Mouse (Mus musculus): ENCODE measurements around the gene Pde4d. TPM values are rescaled to one million over a fixed set of nuclear protein-coding genes. Genes with fewer than 3 reads are reported as not detected.
A peak's percentile ranks its signal among the peaks of the same experiment; 100 is the strongest.

Gene Pde4d
- polyA plus RNA-seq, 1 experiment from 2014 or later = 3.4 TPM

DNA sequence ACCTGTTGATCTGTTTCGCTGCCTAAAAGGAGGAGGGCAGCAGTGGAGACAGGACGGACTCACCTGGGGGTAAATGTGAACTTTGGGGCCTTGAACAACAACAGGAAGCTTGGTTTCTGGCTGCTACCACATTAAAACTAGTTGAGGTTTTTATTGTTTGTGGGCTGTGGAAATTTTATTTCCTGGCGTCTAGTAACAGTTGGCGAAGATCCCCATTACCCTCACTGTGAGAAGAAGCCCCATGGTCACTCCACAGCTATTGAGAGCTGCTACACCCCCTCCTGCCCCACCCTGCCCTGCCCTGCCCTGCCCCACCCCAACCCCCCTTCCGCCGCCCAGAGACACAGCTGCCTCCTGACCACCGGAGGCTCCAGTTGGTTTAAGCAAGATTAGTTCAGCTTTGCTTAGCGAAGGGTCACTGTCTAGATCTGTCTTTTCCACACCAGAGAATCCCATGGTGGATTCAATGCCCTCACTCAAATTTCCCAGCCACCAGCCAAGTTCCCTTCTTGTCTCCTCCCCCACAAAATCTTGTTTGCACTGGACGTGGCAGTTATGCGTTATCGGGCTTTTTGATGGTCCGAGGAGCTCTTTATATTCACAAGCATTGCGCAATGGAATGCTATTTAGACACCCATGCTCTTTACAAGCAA, 780.7 kb downstream of the Pde4d start:
- ATAC-seq = peak; percentile 39
- in situ Hi-C loops (cut with MboI; ENCODE audit: low pct_unique_long_range_greater_than_20kb) = loop anchor here (5.0 to 25.0 kb wide), 6 partner anchors 114 to 682 kb away; no protein-coding TSS in a partner anchor
- DNase-seq (ENCODE audit: low read depth, low spot score) = peak; percentile 27
- TF ChIP-seq CTCF (IDR thresholded peaks at IDR 0.05) = no peak
- ChIA-PET CTCF (interaction anchor here (0.7 to 5.7 kb wide), 2 partner anchors 11 to 326 kb away, joined by 3 to 32 read pairs; no protein-coding TSS in a partner anchor), POLR2A (no interaction called here)
- no peaks in the 10 kb centered on the region for H3K27me3 ChIP-seq

GRCm38 (mm10) chr13:109231848-109232460, 782.2 kb downstream of the Pde4d start:
- H3K27me3 ChIP-seq = no peaks in the 10 kb centered on the region

GRCm38 (mm10) chr13:109232531-109232930, 782.8 kb downstream of the Pde4d start:
- in situ Hi-C loops (cut with MboI; ENCODE audit: low pct_unique_long_range_greater_than_20kb) = loop anchor here (5.0 to 25.0 kb wide), 6 partner anchors 112 to 680 kb away; no protein-coding TSS in a partner anchor
- ATAC-seq (no peak), DNase-seq (ENCODE audit: low read depth, low spot score) (no peak)
- no peak for TF ChIP-seq CTCF (IDR thresholded peaks at IDR 0.05)
- no peaks in the 10 kb centered on the region for H3K27me3 ChIP-seq
- POLR2A ChIA-PET = interaction anchor here (0.7 to 1.0 kb wide), 2 partner anchors 324 to 869 kb away, joined by 3 to 5 read pairs; no protein-coding TSS in a partner anchor
- CTCF ChIA-PET = interaction anchor here (5.7 kb wide), 1 partner anchor 9 kb away, joined by 32 read pairs; no protein-coding TSS in a partner anchor

More at GRCm38 (mm10) chr13:109231848-109232460, 782.2 kb downstream of the Pde4d start:
- no peak for DNase-seq (ENCODE audit: low read depth, low spot score)
- ChIA-PET CTCF (interaction anchor here (5.7 kb wide), 1 partner anchor 9 kb away, joined by 32 read pairs; no protein-coding TSS in a partner anchor), POLR2A (interaction anchor here (0.7 kb wide), 1 partner anchor 868 kb away, joined by 3 read pairs; no protein-coding TSS in a partner anchor)
- no peak for TF ChIP-seq CTCF (IDR thresholded peaks at IDR 0.05)
- ATAC-seq = no peak
- in situ Hi-C loops (cut with MboI; ENCODE audit: low pct_unique_long_range_greater_than_20kb) = loop anchor here (5.0 to 25.0 kb wide), 6 partner anchors 113 to 680 kb away; no protein-coding TSS in a partner anchor

DNA sequence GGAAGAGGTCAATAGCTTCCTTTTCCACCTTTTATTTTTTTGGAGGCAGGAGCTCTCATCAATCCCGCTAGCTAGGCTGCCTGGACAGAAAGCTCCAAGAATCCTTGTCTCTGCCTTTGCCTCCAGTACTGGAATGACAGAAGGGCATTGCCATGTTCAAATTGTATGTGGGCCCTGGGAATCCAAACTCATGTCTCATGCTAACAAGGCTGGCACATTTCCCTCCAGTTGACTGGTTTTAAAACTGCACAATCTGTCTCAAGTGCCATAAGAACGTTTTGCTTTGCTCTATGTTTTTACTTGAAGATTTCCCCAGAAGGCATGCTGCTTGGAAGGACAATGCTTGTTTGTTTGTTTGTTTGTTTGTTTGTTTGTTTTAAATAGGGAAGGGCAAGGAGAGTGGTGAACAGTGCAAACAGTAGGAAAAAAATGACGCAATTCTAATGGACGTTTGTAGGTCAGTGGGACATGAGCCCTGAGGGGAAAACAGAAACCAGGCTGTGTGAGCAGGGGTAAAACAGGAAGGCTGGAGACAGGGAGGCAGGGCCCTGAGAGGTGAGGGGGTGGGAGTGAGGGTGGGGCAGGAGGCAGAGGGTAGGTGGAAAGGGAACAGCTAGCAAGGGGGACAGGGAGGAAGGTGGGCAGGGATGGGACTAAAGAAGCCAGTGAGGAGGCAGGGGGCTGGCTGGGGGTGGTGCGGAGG, 784.3 kb downstream of the Pde4d start:
- POLR2A ChIA-PET = no interaction called here
- no peak for ATAC-seq
- in situ Hi-C loops (cut with MboI; ENCODE audit: low pct_unique_long_range_greater_than_20kb) = loop anchor here (5.0 to 25.0 kb wide), 6 partner anchors 111 to 678 kb away; no protein-coding TSS in a partner anchor

GRCm38 (mm10) chr13:109236047-109236446, 786.3 kb downstream of the Pde4d start:
- in situ Hi-C loops (cut with MboI; ENCODE audit: low pct_unique_long_range_greater_than_20kb) = loop anchor here (10.0 to 25.0 kb wide), 4 partner anchors 109 to 676 kb away; no protein-coding TSS in a partner anchor
- DNase-seq (ENCODE audit: low read depth, low spot score) = no peak
- ChIA-PET CTCF (no interaction called here), POLR2A (no interaction called here)
- H3K27me3 ChIP-seq = no peaks in the 10 kb centered on the region
- no peak for ATAC-seq
- no peak for TF ChIP-seq CTCF (IDR thresholded peaks at IDR 0.05)

More for the DNA sequence above, 784.3 kb downstream of the Pde4d start:
- H3K27me3 ChIP-seq = no peaks in the 10 kb centered on the region
- CTCF ChIA-PET = no interaction called here
- no peak for DNase-seq (ENCODE audit: low read depth, low spot score)
- no peak for TF ChIP-seq CTCF (IDR thresholded peaks at IDR 0.05)

GRCm38 (mm10) chr13:109238670-109239069, 788.9 kb downstream of the Pde4d start:
- in situ Hi-C loops (cut with MboI; ENCODE audit: low pct_unique_long_range_greater_than_20kb) = loop anchor here (10.0 to 25.0 kb wide), 4 partner anchors 106 to 674 kb away; no protein-coding TSS in a partner anchor
- DNase-seq (ENCODE audit: low read depth, low spot score) (no peak), ATAC-seq (no peak)
- H3K27me3 ChIP-seq = no peaks in the 10 kb centered on the region
- POLR2A ChIA-PET = interaction anchor here (0.6 to 0.7 kb wide), 2 partner anchors 10 to 26 kb away, joined by 3 read pairs; no protein-coding TSS in a partner anchor
- CTCF ChIA-PET = interaction anchor here (1.2 kb wide), 1 partner anchor 29 kb away, joined by 3 read pairs; no protein-coding TSS in a partner anchor
- no peak for TF ChIP-seq CTCF (IDR thresholded peaks at IDR 0.05)

DNA sequence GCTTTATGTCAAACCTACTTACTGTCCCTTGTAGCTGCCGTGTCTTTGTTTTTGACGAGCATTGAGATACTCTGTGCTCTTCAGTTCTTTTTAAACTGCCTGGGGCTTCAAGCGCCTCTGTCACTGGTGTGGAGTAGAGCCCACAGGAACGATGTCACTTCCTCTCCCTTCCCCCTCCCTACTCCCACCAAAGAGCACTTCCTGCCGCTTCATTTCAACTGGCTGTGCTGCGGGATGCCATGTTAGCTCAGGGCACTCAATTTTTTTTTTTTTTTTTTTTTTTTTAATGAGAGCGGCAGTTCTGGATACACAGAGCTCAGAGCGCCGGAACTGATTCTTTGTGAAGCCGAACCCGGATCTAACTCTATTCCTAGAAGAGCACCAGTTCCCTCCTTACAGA, 789.5 kb downstream of the Pde4d start:
- ChIA-PET POLR2A (no interaction called here), CTCF (interaction anchor here (4.4 kb wide), 1 partner anchor 9 kb away, joined by 32 read pairs; no protein-coding TSS in a partner anchor)
- TF ChIP-seq CTCF (IDR thresholded peaks at IDR 0.05) = no peak
- no peak for DNase-seq (ENCODE audit: low read depth, low spot score)
- H3K27me3 ChIP-seq = no peaks in the 10 kb centered on the region
- no peak for ATAC-seq
- in situ Hi-C loops (cut with MboI; ENCODE audit: low pct_unique_long_range_greater_than_20kb) = loop anchor here (10.0 to 25.0 kb wide), 4 partner anchors 106 to 673 kb away; no protein-coding TSS in a partner anchor

DNA sequence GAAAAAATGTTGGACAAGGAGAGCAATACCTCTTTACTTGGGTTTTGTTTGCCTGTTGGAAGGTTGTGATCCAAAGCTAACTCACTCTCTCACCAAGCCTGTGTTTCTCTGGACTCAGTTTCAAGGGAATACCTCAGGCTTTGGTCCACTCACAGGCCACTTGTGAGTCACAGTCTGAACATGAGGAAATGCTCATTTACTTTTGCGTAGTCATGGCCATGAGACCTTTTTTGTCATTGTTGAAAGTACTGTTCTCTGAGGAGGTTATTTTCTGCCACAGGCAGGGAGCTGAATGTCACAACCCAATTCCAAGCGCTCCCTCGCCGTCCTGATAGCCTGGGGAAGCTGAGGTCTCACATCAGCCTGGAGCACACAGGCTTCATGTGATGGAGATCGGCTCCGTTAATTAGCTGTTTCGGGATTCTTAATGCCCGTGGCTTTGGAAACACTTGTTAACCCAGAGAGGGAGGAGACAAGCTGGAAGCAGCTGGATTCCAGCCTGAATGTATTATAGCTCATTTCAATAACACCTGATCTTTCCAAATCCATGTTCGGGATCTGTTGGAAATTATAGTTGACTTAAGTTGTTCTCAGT, 792.8 kb downstream of the Pde4d start:
- ChIA-PET CTCF (interaction anchor here (4.4 kb wide), 1 partner anchor 12 kb away, joined by 32 read pairs; no protein-coding TSS in a partner anchor), POLR2A (no interaction called here)
- DNase-seq (ENCODE audit: low read depth, low spot score) (no peak), ATAC-seq (peak; percentile 85)
- no peaks in the 10 kb centered on the region for H3K27me3 ChIP-seq
- in situ Hi-C loops (cut with MboI; ENCODE audit: low pct_unique_long_range_greater_than_20kb) = loop anchor here (25.0 kb wide), 1 partner anchor 670 kb away; no protein-coding TSS in a partner anchor
- TF ChIP-seq CTCF (IDR thresholded peaks at IDR 0.05) = no peak

DNA sequence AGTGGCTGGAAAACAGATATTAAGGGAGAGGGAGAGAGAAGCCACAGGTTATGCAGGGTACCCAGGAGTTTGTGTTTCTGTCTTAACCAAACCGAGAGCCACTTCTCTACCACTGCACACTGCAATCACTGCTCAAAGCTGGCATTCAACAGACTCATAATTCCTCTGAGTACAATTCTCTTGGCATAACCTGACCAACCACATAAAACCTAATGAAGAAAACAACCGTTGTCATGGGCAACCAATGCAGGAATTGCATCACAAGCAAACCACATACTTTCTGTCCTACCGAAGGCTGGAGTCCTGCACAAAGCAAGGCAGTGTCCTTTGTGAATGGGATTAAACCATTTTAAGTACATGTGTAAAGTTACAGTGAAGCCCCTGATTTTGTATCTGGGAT, 793.4 kb downstream of the Pde4d start:
- ChIA-PET CTCF (interaction anchor here (4.4 kb wide), 1 partner anchor 13 kb away, joined by 32 read pairs; no protein-coding TSS in a partner anchor), POLR2A (no interaction called here)
- in situ Hi-C loops (cut with MboI; ENCODE audit: low pct_unique_long_range_greater_than_20kb) = loop anchor here (25.0 kb wide), 1 partner anchor 669 kb away; no protein-coding TSS in a partner anchor
- peak; percentile 81 for ATAC-seq
- no peaks in the 10 kb centered on the region for H3K27me3 ChIP-seq
- TF ChIP-seq CTCF (IDR thresholded peaks at IDR 0.05) = no peak
- no peak for DNase-seq (ENCODE audit: low read depth, low spot score)

Measured in Patski (cell line).